Mouse (Mus musculus): ENCODE results near the gene Itpkb. TPM values are rescaled to one million over a fixed set of nuclear protein-coding genes. Genes with fewer than 3 reads are reported as not detected.

Itpkb gene
- polyA plus RNA-seq, 1 experiment = 28.6 TPM

DNA sequence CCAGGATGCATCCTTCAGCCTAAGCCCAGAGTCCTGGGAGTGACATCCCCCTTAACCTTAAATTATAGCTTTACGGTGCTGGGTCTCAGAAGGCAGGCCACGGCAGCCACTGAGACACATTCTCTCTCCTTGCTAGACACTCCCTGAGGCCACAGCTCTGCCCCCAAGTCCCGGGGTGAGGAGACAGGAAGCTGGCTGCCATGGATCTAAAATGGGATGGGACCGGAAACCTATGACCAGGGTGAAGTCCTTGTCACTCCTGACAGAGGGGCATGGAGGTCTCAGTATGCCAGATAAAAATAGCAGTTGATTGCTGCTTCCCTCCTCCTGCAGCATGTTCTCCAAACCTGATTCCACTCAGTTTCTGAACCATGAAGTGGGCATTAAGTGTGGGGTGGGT lies 23.8 kb downstream of the Itpkb start:
- Histone ChIP-seq H3K4me1 (ENCODE audit: control insufficient read depth, insufficient read depth, low read length) (peaks cover 48% of the 10 kb centered on the region), H3K4me3 (ENCODE audit: insufficient read depth, low read length) (no peak overlapping the region), H3K27ac (ENCODE audit: insufficient read depth, low read depth, low read length) (no peak overlapping the region)
- TF ChIP-seq CTCF (IDR thresholded peaks at IDR 0.05; ENCODE audit: low read depth, low read length) (no peak), POLR2A (IDR thresholded peaks at IDR 0.05; ENCODE audit: borderline replicate concordance, low read depth, low read length) (no peak)

DNA sequence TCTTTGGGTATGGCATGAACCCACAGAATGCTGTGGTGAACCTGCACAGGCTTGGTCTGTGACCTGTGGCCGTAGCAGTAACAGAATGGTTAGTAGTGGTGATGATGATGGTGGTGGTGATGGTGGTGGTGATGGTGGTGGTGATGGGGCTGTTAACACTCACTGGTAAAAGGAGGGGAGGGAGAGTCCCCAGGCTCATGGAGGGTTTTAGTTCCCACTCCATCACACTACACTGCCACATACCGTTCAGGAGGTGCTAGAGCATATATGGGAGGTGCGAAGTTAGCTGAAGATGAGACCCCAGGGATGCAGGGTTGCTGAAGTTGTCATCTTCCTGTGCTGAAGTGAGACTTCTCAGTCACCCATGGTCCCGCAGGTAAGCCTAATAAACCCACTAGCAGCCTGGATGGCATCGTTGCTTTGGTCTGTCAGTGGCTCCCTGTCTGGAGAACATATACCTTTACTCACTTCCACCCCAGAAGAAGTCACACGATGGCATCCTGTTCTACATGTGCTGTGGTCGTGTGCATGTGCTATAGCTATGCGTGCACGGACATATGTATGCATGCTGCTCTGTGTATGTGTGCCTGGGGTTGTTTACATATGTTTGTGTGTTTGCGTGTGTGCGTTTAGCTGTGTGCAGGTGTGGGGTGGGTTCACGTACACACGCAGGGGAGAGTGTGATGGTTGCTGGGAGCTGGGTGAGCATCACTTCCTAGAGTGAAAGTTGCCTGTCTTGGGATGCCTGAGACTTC lies 24.9 kb downstream of the Itpkb start:
- H3K27ac ChIP-seq (ENCODE audit: insufficient read depth, low read depth, low read length) = no peak overlapping the region
- H3K4me3 ChIP-seq (ENCODE audit: insufficient read depth, low read length) = no peak overlapping the region
- H3K4me1 ChIP-seq (ENCODE audit: control insufficient read depth, insufficient read depth, low read length) = peaks cover 51% of the 10 kb centered on the region
- TF ChIP-seq POLR2A (IDR thresholded peaks at IDR 0.05; ENCODE audit: borderline replicate concordance, low read depth, low read length) (no peak), CTCF (IDR thresholded peaks at IDR 0.05; ENCODE audit: low read depth, low read length) (no peak)

DNA sequence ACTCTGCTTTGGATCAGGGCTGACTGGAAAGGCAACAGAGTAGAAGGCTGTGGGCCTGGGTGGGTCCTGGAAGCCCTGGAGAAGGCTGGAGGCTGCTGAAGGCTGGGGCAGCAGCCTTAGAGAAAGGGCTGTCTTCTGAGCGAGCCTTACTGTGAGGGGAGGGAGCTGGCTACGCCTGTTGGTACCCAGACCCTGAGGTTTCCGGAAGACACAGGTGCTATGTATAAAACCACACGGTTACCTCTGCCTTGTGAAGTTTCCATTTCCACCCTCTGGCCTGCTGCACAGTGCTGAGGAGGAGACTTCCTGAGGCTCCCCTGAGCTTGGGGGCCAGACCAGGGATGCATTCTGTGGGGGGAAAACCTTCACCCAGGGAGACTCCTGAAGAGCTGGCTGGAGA lies 25.9 kb downstream of the Itpkb start:
- TF ChIP-seq CTCF (IDR thresholded peaks at IDR 0.05; ENCODE audit: low read depth, low read length) (no peak), POLR2A (IDR thresholded peaks at IDR 0.05; ENCODE audit: borderline replicate concordance, low read depth, low read length) (no peak)
- no peak overlapping the region for H3K4me3 ChIP-seq (ENCODE audit: insufficient read depth, low read length)
- peaks cover 51% of the 10 kb centered on the region for H3K4me1 ChIP-seq (ENCODE audit: control insufficient read depth, insufficient read depth, low read length)
- H3K27ac ChIP-seq (ENCODE audit: insufficient read depth, low read depth, low read length) = no peak overlapping the region

DNA sequence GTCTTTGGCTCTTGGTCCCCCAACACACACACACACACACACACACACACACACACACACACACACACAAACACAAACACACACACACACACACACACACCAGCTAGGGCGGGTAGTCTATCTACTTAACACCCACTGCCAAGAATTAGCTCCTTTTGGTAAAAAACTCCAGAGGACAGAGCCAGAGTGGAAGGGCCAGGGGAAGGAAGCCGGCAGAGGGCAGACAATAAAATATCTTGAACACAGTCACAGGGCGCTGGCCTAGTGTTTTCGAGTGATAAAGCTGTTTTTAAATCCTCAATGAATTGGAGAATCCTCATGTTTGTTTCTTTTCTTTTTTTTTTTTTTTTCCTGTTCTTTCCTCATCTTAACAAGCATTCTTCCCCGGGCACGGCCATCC lies 26.6 kb downstream of the Itpkb start:
- Histone ChIP-seq H3K4me1 (ENCODE audit: control insufficient read depth, insufficient read depth, low read length) (peaks cover 51% of the 10 kb centered on the region), H3K4me3 (ENCODE audit: insufficient read depth, low read length) (no peak overlapping the region), H3K27ac (ENCODE audit: insufficient read depth, low read depth, low read length) (no peak overlapping the region)
- TF ChIP-seq POLR2A (IDR thresholded peaks at IDR 0.05; ENCODE audit: borderline replicate concordance, low read depth, low read length) (no peak), CTCF (IDR thresholded peaks at IDR 0.05; ENCODE audit: low read depth, low read length) (no peak)

DNA sequence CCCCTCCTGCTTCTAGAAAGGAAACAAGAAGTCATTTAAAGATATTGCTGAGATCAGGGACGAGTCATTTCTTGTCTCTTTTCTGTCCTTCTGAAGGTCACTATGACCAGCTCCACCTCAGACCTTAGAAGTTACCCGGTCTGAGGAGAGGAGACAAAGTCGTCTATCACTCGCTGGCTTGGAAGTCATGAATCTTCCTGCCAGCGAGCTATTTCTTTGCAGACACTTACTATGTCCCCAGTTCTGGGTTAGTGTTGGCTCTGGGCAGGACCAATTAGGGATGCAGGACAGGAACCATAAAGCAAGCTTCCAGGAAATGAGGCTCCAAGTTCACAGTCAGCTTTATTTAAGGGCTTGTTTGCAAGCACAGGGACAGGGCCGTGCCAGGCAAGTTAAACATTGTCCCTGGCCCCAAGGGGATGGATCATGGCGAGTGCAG lies 27.6 kb downstream of the Itpkb start:
- H3K27ac ChIP-seq (ENCODE audit: insufficient read depth, low read depth, low read length) = peak overlapping the region; percentile 60
- H3K4me3 ChIP-seq (ENCODE audit: insufficient read depth, low read length) = no peak overlapping the region
- TF ChIP-seq CTCF (IDR thresholded peaks at IDR 0.05; ENCODE audit: low read depth, low read length) = no peak
- no peak for TF ChIP-seq POLR2A (IDR thresholded peaks at IDR 0.05; ENCODE audit: borderline replicate concordance, low read depth, low read length)
- peaks cover 55% of the 10 kb centered on the region for H3K4me1 ChIP-seq (ENCODE audit: control insufficient read depth, insufficient read depth, low read length)

DNA sequence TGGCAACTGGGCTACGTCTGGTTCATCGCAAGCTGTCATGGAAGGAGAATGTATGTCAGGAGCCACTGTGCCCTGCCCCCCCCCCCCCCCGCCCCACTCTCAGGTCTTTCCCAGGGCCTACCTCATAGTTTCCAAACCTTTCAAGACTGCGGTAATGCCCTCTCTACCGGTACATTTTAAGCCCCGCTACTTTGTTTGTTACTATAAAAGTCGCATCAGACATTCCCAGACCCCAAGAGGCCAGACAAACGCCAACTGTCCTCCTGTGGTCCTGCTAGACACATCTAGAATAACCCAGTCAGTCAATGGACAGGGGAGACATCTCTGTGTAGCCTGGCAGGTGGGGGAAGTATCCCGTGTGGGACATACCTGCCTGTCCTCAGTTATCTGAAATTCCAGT lies 28.2 kb downstream of the Itpkb start:
- TF ChIP-seq POLR2A (IDR thresholded peaks at IDR 0.05; ENCODE audit: borderline replicate concordance, low read depth, low read length) (no peak), CTCF (IDR thresholded peaks at IDR 0.05; ENCODE audit: low read depth, low read length) (no peak)
- Histone ChIP-seq H3K4me1 (ENCODE audit: control insufficient read depth, insufficient read depth, low read length) (peaks cover 57% of the 10 kb centered on the region), H3K27ac (ENCODE audit: insufficient read depth, low read depth, low read length) (peak overlapping the region; percentile 60; the same call in 1 of the 2 replicates), H3K4me3 (ENCODE audit: insufficient read depth, low read length) (no peak overlapping the region)

DNA sequence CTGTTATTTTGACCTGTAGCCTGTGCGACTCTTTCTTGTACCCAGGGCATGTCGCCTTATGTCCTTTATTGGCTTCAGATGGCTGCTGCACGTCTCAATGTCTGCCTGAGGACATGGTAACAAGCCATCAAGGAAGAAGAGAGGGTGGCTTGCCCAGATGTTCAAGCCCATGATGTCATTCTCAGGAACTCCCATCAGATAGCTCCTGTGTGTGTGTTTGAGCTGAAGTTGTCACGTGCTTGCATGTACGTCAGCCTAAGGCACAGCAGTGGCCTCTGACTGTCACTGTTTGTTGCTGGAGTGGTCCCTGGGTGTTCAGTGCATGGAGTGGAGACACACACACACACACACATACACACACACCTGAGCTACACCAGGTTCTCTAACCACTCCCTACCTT lies 29.0 kb downstream of the Itpkb start:
- Histone ChIP-seq H3K4me3 (ENCODE audit: insufficient read depth, low read length) (no peak overlapping the region), H3K27ac (ENCODE audit: insufficient read depth, low read depth, low read length) (no peak overlapping the region), H3K4me1 (ENCODE audit: control insufficient read depth, insufficient read depth, low read length) (peaks cover 57% of the 10 kb centered on the region)
- TF ChIP-seq CTCF (IDR thresholded peaks at IDR 0.05; ENCODE audit: low read depth, low read length) (no peak), POLR2A (IDR thresholded peaks at IDR 0.05; ENCODE audit: borderline replicate concordance, low read depth, low read length) (no peak)

DNA sequence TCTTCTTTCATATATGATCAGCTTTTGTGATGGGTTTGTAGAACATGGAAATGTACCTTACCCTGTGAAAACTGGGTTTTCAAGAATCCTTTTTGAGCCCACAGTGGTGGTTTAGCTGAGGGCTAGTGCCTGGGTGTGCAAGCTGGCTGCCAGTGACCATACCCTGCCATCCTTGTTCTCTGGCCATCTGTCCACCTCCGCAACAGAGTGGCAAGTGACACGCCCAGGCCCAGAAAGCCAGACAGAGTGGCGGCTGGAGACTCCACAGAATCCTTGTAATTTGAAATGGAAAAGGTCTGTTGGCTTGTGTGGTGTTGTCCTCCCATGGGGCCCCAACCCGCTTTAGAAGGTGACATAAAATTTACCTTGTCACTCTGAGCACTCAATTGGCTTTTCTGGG lies 31.9 kb downstream of the Itpkb start:
- no peak overlapping the region for H3K27ac ChIP-seq (ENCODE audit: insufficient read depth, low read depth, low read length)
- TF ChIP-seq POLR2A (IDR thresholded peaks at IDR 0.05; ENCODE audit: borderline replicate concordance, low read depth, low read length) = no peak
- no peak for TF ChIP-seq CTCF (IDR thresholded peaks at IDR 0.05; ENCODE audit: low read depth, low read length)
- H3K4me1 ChIP-seq (ENCODE audit: control insufficient read depth, insufficient read depth, low read length) = peaks cover 58% of the 10 kb centered on the region
- H3K4me3 ChIP-seq (ENCODE audit: insufficient read depth, low read length) = no peak overlapping the region

DNA sequence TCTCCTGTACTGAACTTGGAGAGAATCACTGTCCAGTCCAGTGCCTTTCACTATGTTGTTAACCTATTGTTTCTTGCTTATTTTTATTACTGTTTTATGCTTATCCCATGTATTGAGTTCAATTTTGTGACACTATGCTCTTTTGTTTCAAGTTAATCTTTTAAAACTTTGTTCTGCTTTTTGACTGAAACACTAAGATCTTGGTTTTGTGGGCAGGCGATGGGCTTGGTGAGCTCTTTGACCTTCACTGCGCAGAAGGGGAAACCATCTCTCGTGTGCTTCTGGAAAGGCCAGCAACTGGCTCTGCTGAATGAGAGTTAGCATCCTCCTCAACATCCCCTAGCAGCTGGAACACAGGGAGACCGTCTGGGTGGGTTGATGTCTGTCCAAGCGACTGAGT lies 32.6 kb downstream of the Itpkb start:
- TF ChIP-seq POLR2A (IDR thresholded peaks at IDR 0.05; ENCODE audit: borderline replicate concordance, low read depth, low read length) = no peak
- TF ChIP-seq CTCF (IDR thresholded peaks at IDR 0.05; ENCODE audit: low read depth, low read length) = no peak
- no peak overlapping the region for H3K4me3 ChIP-seq (ENCODE audit: insufficient read depth, low read length)
- peaks cover 57% of the 10 kb centered on the region for H3K4me1 ChIP-seq (ENCODE audit: control insufficient read depth, insufficient read depth, low read length)
- no peak overlapping the region for H3K27ac ChIP-seq (ENCODE audit: insufficient read depth, low read depth, low read length)

DNA sequence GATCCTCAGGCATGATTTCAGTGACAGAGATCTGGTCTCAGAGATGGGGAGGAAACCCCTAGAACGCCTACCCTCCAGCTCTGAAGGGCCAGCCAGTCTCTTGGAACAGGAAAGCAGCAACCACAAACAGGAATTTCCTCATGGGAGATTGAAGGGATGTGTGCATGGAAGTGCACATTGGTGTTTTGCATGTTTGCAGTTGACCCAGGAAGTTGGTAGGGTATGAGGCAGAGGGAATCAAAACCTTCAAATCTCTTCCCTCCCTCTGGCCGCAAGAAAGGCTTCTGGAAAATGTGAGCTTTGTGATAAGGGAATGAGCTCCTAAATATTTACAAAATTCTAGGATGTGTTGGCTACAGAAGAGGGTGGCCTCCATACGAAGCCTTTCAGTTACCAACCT lies 33.0 kb downstream of the Itpkb start:
- H3K4me3 ChIP-seq (ENCODE audit: insufficient read depth, low read length) = no peak overlapping the region
- no peak overlapping the region for H3K27ac ChIP-seq (ENCODE audit: insufficient read depth, low read depth, low read length)
- TF ChIP-seq POLR2A (IDR thresholded peaks at IDR 0.05; ENCODE audit: borderline replicate concordance, low read depth, low read length) = no peak
- H3K4me1 ChIP-seq (ENCODE audit: control insufficient read depth, insufficient read depth, low read length) = peaks cover 53% of the 10 kb centered on the region
